Mouse (Mus musculus) hindbrain, postnatal 0 days (tissue): Measurements from ENCODE around the gene Ptpa. TPM values are rescaled to one million over a fixed set of nuclear protein-coding genes. Genes with fewer than 3 reads are reported as not detected.
A peak's percentile ranks its signal among the peaks of the same experiment; 100 is the strongest.

Experiments used
- ATAC-seq: fragments of 200-750 bp; cut with Nextera tagmentation; 2 replicates; pipeline ENCODE4 v1.8.0; 2017; ENCODE audit warnings: mild to moderate bottlenecking, moderate TSS enrichment, moderate library complexity
- DNase-seq: peaks from one replicate; pipeline ENCODE4 v3.0.0-alpha.2; 2015; ENCODE audit warnings: low spot score
- H3K27ac ChIP-seq: fragments of 300-500 bp; sonication (generic); 2 replicates; pipeline ENCODE4 v1.5.1; 2014; ENCODE audit warnings: mild to moderate bottlenecking
- H3K27me3 ChIP-seq: fragments of 300-500 bp; sonication (generic); 2 replicates; pipeline ENCODE4 v1.6.1; 2014; ENCODE audit warnings: low read length, mixed read lengths; ENCODE audit not compliant: insufficient read depth
- H3K36me3 ChIP-seq: fragments of 300-500 bp; sonication (generic); 2 replicates; pipeline ENCODE4 v1.6.1; 2014; ENCODE audit warnings: low read length, mixed read lengths; ENCODE audit not compliant: insufficient read depth
- H3K4me1 ChIP-seq: fragments of 300-500 bp; sonication (generic); 2 replicates; pipeline ENCODE4 v1.6.1; 2014; ENCODE audit warnings: antibody characterized with exemption, low read length, mixed read lengths; ENCODE audit not compliant: insufficient read depth
- H3K4me2 ChIP-seq: fragments of 300-500 bp; sonication (generic); 2 replicates; pipeline ENCODE4 v1.6.1; 2014; ENCODE audit warnings: low read depth, mild to moderate bottlenecking, low read length, moderate library complexity, mixed read lengths
- H3K4me3 ChIP-seq: fragments of 300-500 bp; sonication (generic); 2 replicates; pipeline ENCODE4 v1.5.1; 2014; ENCODE audit warnings: low read length
- H3K9ac ChIP-seq: fragments of 300-500 bp; sonication (generic); replicated peaks from 2 replicates; pipeline ENCODE4 v1.6.1; 2014; ENCODE audit warnings: mild to moderate bottlenecking, low read length, moderate library complexity, mixed read lengths
- H3K9me3 ChIP-seq: fragments of 300-500 bp; sonication (generic); 2 replicates; pipeline ENCODE4 v1.6.1; 2016; ENCODE audit warnings: low read length, mixed read lengths
- CTCF ChIP-seq: IDR thresholded peaks from 2 replicates; pipeline ENCODE4 v1.5.1; 2016; ENCODE audit warnings: antibody characterized with exemption, control low read depth, low read depth
- whole genome bisulfite sequencing: fragments of 180-500 bp; shearing (Covaris S2); extraction: QIAGEN DNeasy Blood & Tissue Kit; methylation state at CpG from one replicate; pipeline ENCODE4 v1.1.7; 2014; 5-methylcytosine and 5-hydroxymethylcytosine counted together
- polyA plus RNA-seq: library from polyadenylated mRNA; unstranded; fragments of >200 nt; fragmentation: Nextera tagmentation; extraction: Ambion mirVana; gene quantifications from 2 replicates; pipeline ENCODE4 v1.2.1, GENCODE M21; 2015
- total RNA-seq: library from RNA; depleted of rRNA; stranded (reverse); fragments of >200 nt; gene quantifications from 2 replicates; pipeline ENCODE4 v1.2.3, GENCODE M21; 2014

Gene Ptpa
- total and polyA plus RNA-seq, 2 experiments from 2014 or later, result 138 to 156 TPM

DNA sequence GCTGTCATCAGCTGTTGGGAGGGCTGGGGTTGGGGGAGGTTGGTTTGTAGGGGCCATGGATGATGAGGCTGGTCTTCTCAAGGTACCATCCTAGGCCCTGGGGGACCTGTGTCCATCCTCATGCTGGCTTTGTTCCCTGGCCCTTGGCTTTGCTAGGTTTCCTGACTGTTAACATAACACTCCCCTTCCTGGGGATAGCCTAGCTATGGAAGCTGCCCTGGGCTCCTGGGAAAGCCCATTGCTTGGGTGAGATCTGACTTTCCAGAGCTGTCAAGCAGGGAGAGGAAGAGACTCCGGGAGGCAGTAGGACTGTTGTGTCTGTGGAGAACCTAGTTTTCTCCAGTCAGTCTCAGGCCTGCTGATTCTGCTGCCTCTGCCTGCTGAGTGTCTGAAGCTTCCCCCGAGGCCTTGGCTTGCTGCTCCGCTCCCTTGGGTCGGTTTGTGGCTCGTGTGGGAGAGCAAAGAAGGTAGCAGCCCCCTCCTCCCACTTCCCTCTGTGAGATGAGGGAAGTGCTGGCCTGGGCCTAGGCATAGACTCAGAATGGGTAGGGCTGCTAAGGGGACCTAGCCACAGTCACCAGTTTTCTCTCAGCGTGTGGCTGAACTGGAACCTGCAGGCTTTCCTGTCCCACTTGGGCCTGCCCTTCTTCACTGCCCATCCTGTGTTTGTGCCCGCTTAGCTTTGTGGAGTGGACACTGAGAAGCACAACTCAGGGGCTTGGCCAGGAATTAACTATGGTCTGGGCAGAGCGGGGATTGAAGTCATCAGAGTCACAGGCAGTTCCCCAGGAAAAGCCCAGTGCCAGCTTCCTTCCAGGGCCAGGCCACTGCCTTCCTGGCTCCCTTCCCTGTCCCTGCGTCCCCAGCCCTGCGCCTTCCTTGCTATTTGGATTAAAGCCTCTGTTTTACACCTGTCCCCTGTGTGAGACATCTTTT lies 31.3 kb downstream of the Ptpa start:
- no peak overlapping the region for H3K4me3 ChIP-seq
- ATAC-seq (no peak), DNase-seq (no peak)
- no peaks in the 10 kb centered on the region for H3K27me3 ChIP-seq
- no peaks in the 10 kb centered on the region for H3K9me3 ChIP-seq
- no peak for TF ChIP-seq CTCF
- WGBS, result 77% methylated on average over 10 of the region's 10 CpGs
- H3K4me2 ChIP-seq, result no peak overlapping the region
- no peak overlapping the region for H3K9ac ChIP-seq
- H3K36me3 ChIP-seq, result no peaks in the 10 kb centered on the region; the same call in 1 of the 2 replicates
- peaks cover 7% of the 10 kb centered on the region for H3K4me1 ChIP-seq
- peak overlapping the region; percentile 2; the same call in 1 of the 2 replicates for H3K27ac ChIP-seq

- ATAC-seq (no peak), DNase-seq (no peak)
- Histone ChIP-seq H3K4me2 (no peak overlapping the region), H3K4me3 (no peak overlapping the region), H3K36me3 (no peaks in the 10 kb centered on the region; the same call in 1 of the 2 replicates), H3K4me1 (no peaks in the 10 kb centered on the region), H3K27ac (no peak overlapping the region), H3K9me3 (no peaks in the 10 kb centered on the region), H3K27me3 (no peaks in the 10 kb centered on the region), H3K9ac (no peak overlapping the region)
- 89% methylated on average over 7 of the region's 7 CpGs for WGBS
- TF ChIP-seq CTCF, result no peak
Measured at GRCm38 (mm10) chr2:30448371-30448770, 32.5 kb downstream of the Ptpa start.

DNA sequence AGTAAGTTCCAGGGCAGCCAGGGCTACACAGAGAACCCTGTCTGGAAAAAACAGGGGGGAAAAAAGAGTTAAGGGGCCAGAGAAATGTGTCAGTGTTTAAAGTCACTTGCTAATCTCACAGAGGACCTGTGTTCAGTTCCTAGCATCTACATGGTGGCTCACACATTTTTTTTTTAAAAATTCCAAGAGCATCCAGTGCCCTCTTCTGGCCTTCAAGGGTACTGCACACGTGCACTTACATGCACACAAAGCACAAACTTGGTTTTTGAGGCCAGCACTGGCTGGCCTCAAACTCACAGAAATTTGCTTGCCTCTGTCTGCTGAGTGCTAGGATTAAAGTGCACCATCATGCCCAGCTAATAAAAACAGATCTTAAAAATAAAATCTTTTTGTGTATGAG lies 34.7 kb downstream of the Ptpa start:
- DNase-seq, result no peak
- whole genome bisulfite sequencing, result 81% methylated on average over 1 of the region's 1 CpGs

DNA sequence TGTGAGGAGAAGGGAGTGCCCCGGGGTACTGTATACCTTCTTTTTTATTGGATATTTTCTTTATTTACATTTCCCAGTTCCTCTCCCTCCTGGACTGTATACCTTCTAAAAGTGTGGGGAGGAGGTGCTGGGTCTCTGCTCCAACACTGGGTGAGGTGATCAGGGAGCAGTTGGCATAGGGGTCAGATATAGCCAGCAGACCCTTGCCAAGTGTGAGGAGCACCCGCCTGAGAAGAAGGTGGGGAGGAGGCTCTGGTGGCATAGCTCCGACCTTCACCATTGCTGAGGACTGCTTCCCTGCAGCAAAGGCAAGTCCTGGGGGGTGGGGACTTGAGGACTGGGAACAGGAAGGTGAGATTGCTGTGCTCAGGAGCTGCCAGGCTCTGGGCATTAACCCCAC lies 35.7 kb downstream of the Ptpa start:
- Histone ChIP-seq H3K9ac (no peak overlapping the region), H3K27ac (no peak overlapping the region), H3K9me3 (no peaks in the 10 kb centered on the region), H3K4me1 (no peaks in the 10 kb centered on the region), H3K4me3 (no peak overlapping the region), H3K36me3 (no peaks in the 10 kb centered on the region; the same call in 1 of the 2 replicates), H3K4me2 (no peak overlapping the region), H3K27me3 (no peaks in the 10 kb centered on the region)
- DNase-seq (no peak), ATAC-seq (no peak)
- TF ChIP-seq CTCF, result no peak
- WGBS, result 92% methylated on average over 3 of the region's 3 CpGs

More for the DNA sequence above, 34.7 kb downstream of the Ptpa start:
- no peak overlapping the region for H3K4me2 ChIP-seq
- H3K36me3 ChIP-seq, result no peaks in the 10 kb centered on the region; the same call in 1 of the 2 replicates
- H3K9me3 ChIP-seq, result no peaks in the 10 kb centered on the region
- H3K27ac ChIP-seq, result no peak overlapping the region
- no peak for ATAC-seq
- H3K4me3 ChIP-seq, result no peak overlapping the region
- H3K27me3 ChIP-seq, result no peaks in the 10 kb centered on the region
- peak; percentile 48 for TF ChIP-seq CTCF
- no peak overlapping the region for H3K9ac ChIP-seq
- H3K4me1 ChIP-seq, result no peaks in the 10 kb centered on the region

DNA sequence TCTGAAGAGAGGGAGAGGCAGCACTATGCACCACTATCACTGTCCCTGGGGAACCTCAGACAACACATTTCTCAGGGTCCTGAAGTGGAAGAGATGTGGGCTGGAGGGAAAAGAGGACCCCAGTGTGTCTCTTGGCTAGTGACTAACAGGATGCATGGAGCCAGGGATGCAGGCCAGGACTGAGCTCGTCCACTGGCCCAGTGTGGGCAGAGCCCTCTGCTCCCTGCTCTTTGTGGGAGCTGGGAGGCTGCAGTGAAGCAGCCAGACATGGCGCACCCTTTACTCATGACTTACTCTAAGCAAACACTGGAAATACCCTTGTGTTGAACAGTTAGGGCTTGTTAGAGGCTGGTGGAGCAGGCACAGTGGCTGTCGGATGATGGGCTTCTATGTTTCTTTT lies 37.7 kb downstream of the Ptpa start:
- Histone ChIP-seq H3K4me1 (no peaks in the 10 kb centered on the region), H3K9ac (no peak overlapping the region), H3K27me3 (no peaks in the 10 kb centered on the region), H3K4me3 (no peak overlapping the region), H3K4me2 (no peak overlapping the region), H3K27ac (no peak overlapping the region), H3K9me3 (no peaks in the 10 kb centered on the region), H3K36me3 (no peaks in the 10 kb centered on the region; the same call in 1 of the 2 replicates)
- 72% methylated on average over 3 of the region's 3 CpGs for WGBS
- no peak for TF ChIP-seq CTCF
- DNase-seq, result no peak
- no peak for ATAC-seq

DNA sequence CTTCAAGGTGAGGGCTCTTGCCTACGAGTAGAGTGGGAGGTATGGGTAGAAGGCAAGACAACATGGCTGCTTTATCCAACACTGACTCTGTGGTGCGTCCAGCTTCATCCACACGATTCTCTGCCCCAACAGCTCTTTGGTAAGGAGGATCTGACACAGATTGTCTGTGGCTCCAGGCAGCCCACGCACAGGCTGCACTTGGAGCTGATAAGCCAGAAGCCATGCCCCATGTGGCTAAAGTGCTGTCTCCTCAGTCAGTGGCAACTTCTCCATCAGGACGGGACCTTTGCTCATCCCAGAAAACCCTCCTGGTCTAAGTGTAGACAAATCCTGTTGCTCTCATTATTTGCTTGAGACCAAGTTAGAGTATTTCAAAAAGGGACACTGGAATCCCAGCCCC lies 38.7 kb downstream of the Ptpa start:
- no peak for TF ChIP-seq CTCF
- Histone ChIP-seq H3K4me1 (no peaks in the 10 kb centered on the region), H3K9me3 (no peaks in the 10 kb centered on the region), H3K4me2 (no peak overlapping the region), H3K27me3 (no peaks in the 10 kb centered on the region), H3K9ac (no peak overlapping the region), H3K4me3 (no peak overlapping the region), H3K36me3 (no peaks in the 10 kb centered on the region; the same call in 1 of the 2 replicates), H3K27ac (no peak overlapping the region)
- ATAC-seq (no peak), DNase-seq (no peak)
- WGBS, result 88% methylated on average over 5 of the region's 5 CpGs
